Comparison of ENCODE assay signal across 16 mouse cellular contexts in genomic region chr4:109401176-109401689, GRCm38 (mm10). TPM values are rescaled to one million over a fixed set of nuclear protein-coding genes. Genes with fewer than 3 reads are reported as not detected.
A peak's percentile ranks its signal among the peaks of the same experiment; 100 is the strongest.
DNase-seq lines count a peak whose midpoint lies in the region; ATAC-seq and TF ChIP-seq lines count a peak whose summit lies in the region.
"Had no signal": no experiment of that assay in that cellular context is flagged by ENCODE, and none has a peak within 500 bp of the region (broad histone marks: within the 10 kb centered on the region; RNA-seq: fewer than 3 reads in every experiment).

No protein-coding gene starts in this region.

- H3K4me1 ChIP-seq in forebrain, postnatal 0 days (ENCODE audit: insufficient read depth) = 0 out of 2 replicates have a peak, but pooled peaks cover 3% of the 10 kb centered on the region
- peaks cover 12% of the 10 kb centered on the region for H3K4me1 ChIP-seq in forebrain, embryonic 10.5 days
- peaks cover 0 to 13% of the 10 kb centered on the region in 2 experiments; a peak in 2 of 4 replicates for H3K4me1 ChIP-seq in CH12.LX (ENCODE audit: control insufficient read depth in 1 of 2, insufficient read depth in 2 of 2)

- TF ChIP-seq RAD21 in CH12.LX (IDR thresholded peaks at IDR 0.05; ENCODE audit: low read depth, low read length) = no peak

- no peak overlapping the region for H3K4me2 ChIP-seq in forebrain, postnatal 0 days (ENCODE audit: low read depth)
- H3K4me2 ChIP-seq in CH12.LX (ENCODE audit: insufficient read depth, low read depth, poor library complexity, severe bottlenecking) = no peak overlapping the region
- H3K4me2 ChIP-seq: hindbrain, embryonic 12.5 days; lung, embryonic 15.5 days had no signal

- in situ Hi-C loops in CH12.LX (cut with MboI; ENCODE audit: low pct_ligation_motif_present, low pct_unique_long_range_greater_than_20kb, low sequenced_read_pairs) = no loop called here

- 0 out of 2 replicates have a peak, but pooled peaks have one; percentile 27 for TF ChIP-seq CTCF in forebrain, postnatal 0 days (IDR thresholded peaks at IDR 0.05; ENCODE audit: low read depth)
- TF ChIP-seq CTCF in left cerebral cortex, adult 2 months (IDR thresholded peaks at IDR 0.05) = peak; percentile 39
- TF ChIP-seq CTCF in CH12.LX (conservative IDR thresholded peaks at IDR 0.05 in 1 of 2, IDR thresholded peaks at IDR 0.05 in 1 of 2; ENCODE audit: low read depth in 2 of 2, low read length in 2 of 2) = peak; percentile 13 to 29; a peak in 1 of 4 replicates

- no peak overlapping the region for H3K27ac ChIP-seq in forebrain, postnatal 0 days (ENCODE audit: low read depth, low read length)
- no peak overlapping the region for H3K27ac ChIP-seq in forebrain, embryonic 10.5 days
- H3K27ac ChIP-seq in left cerebral cortex, adult 2 months = no peak overlapping the region
- H3K27ac ChIP-seq in CH12.LX (ENCODE audit: insufficient read depth, low read depth) = no peak overlapping the region
- H3K27ac ChIP-seq: embryonic facial prominence, embryonic 10.5 days; hindbrain, embryonic 12.5 days; lung, embryonic 15.5 days had no signal

- ATAC-seq in forebrain, postnatal 0 days = no peak

- H3K36me3 ChIP-seq in forebrain, postnatal 0 days (ENCODE audit: insufficient read depth) = no peaks in the 10 kb centered on the region
- 0 out of 2 replicates have a peak, but pooled peaks cover 3% of the 10 kb centered on the region for H3K36me3 ChIP-seq in forebrain, embryonic 10.5 days (replicated peaks)
- H3K36me3 ChIP-seq in CH12.LX (replicated peaks in 1 of 2; ENCODE audit: control insufficient read depth in 1 of 2, insufficient read depth in 1 of 2, low read length in 1 of 2) = peaks cover 0 to 3% of the 10 kb centered on the region in 2 experiments
- H3K36me3 ChIP-seq: hindbrain, embryonic 12.5 days; lung, embryonic 15.5 days had no signal

- intact Hi-C loops in left cerebral cortex, adult 2 months (cut with DNase I) = no loop called here

- no peak for DNase-seq in forebrain, postnatal 0 days
- no peak for DNase-seq in forebrain, embryonic 10.5 days (ENCODE audit: extremely low spot score, low spot score)
- no peak for DNase-seq in left cerebral cortex, adult 2 months (ENCODE audit: extremely low spot score in 1 of 2, low spot score in 2 of 2)
- DNase-seq in left cerebral cortex, adult 11 months (ENCODE audit: low spot score) = no peak
- DNase-seq in CH12.LX (ENCODE audit: extremely low read depth) = no peak
- DNase-seq in ZHBTc4 (ENCODE audit: low read depth, low spot score) = peak; percentile 25
- no peak for DNase-seq in frontal cortex, postnatal 25 days (ENCODE audit: low spot score in 2 of 2)
- DNase-seq in layer of hippocampus, adult 11-12 months (ENCODE audit: low spot score) = no peak
- DNase-seq: cerebellum, postnatal 25 days; kidney, adult 18-20 months; kidney, postnatal 4 days; right cerebral cortex, postnatal 4 days; thymus, adult 2 months had no signal

- WGBS in forebrain, postnatal 0 days = 78% methylated on average over 5 of the region's 5 CpGs
- 77% methylated on average over 5 of the region's 5 CpGs for WGBS in forebrain, embryonic 10.5 days

- no peak for TF ChIP-seq EP300 in CH12.LX (IDR thresholded peaks at IDR 0.05; ENCODE audit: low read length)

- TF ChIP-seq POLR2A in CH12.LX (IDR thresholded peaks at IDR 0.05; ENCODE audit: low read depth, low read length) = no peak

- H3K4me3 ChIP-seq in forebrain, postnatal 0 days (ENCODE audit: low read depth, low read length) = no peak overlapping the region
- no peak overlapping the region for H3K4me3 ChIP-seq in forebrain, embryonic 10.5 days
- H3K4me3 ChIP-seq in left cerebral cortex, adult 2 months = no peak overlapping the region
- no peak overlapping the region for H3K4me3 ChIP-seq in CH12.LX (replicated peaks in 1 of 3; ENCODE audit: low read depth in 2 of 3, low read length in 2 of 3, poor library complexity in 1 of 3)
- H3K4me3 ChIP-seq: embryonic facial prominence, embryonic 10.5 days; hindbrain, embryonic 12.5 days; lung, embryonic 15.5 days had no signal

- H3K9me3 ChIP-seq in forebrain, postnatal 0 days (ENCODE audit: low read length) = no peaks in the 10 kb centered on the region
- H3K9me3 ChIP-seq in forebrain, embryonic 10.5 days = no peaks in the 10 kb centered on the region
- no peaks in the 10 kb centered on the region for H3K9me3 ChIP-seq in CH12.LX (replicated peaks; ENCODE audit: low read length)
- H3K9me3 ChIP-seq: embryonic facial prominence, embryonic 10.5 days; hindbrain, embryonic 12.5 days; lung, embryonic 15.5 days had no signal

- no peaks in the 10 kb centered on the region for H3K27me3 ChIP-seq in forebrain, postnatal 0 days (ENCODE audit: insufficient read depth, low read length)
- peaks cover 13% of the 10 kb centered on the region for H3K27me3 ChIP-seq in forebrain, embryonic 10.5 days (ENCODE audit: poor library complexity, severe bottlenecking)
- H3K27me3 ChIP-seq in CH12.LX (replicated peaks) = no peaks in the 10 kb centered on the region
- H3K27me3 ChIP-seq: hindbrain, embryonic 12.5 days; lung, embryonic 15.5 days had no signal

- no peaks in the 10 kb centered on the region for H3K79me2 ChIP-seq in CH12.LX (replicated peaks; ENCODE audit: control insufficient read depth, extremely low read depth, insufficient read depth, poor library complexity, severe bottlenecking)

- dilution Hi-C loops in CH12.LX (cut with MboI; ENCODE audit: extremely low pct_ligation_motif_present, extremely low pct_unique_long_range_greater_than_20kb, low sequenced_read_pairs) = no loop called here

- no peak overlapping the region for H3K9ac ChIP-seq in forebrain, postnatal 0 days
- no peak overlapping the region for H3K9ac ChIP-seq in CH12.LX (ENCODE audit: insufficient read depth, low read depth)
- H3K9ac ChIP-seq: hindbrain, embryonic 12.5 days; lung, embryonic 15.5 days had no signal

TF ChIP-seq in CH12.LX, 34 proteins besides CTCF, POLR2A, EP300 and RAD21:
- TF ChIP-seq SIN3A (IDR thresholded peaks at IDR 0.05; ENCODE audit: low read length) (no peak), CHD1 (IDR thresholded peaks at IDR 0.05; ENCODE audit: low read depth, low read length) (no peak), MEF2A (IDR thresholded peaks at IDR 0.05; ENCODE audit: borderline replicate concordance, low read depth, low read length) (no peak), KAT2A (IDR thresholded peaks at IDR 0.05; ENCODE audit: insufficient replicate concordance, low read length) (no peak), GABPA (IDR thresholded peaks at IDR 0.05; ENCODE audit: insufficient replicate concordance, low read depth, low read length) (no peak), JUN (IDR thresholded peaks at IDR 0.05; ENCODE audit: insufficient read depth, low read depth, low read length) (no peak), E2F4 (IDR thresholded peaks at IDR 0.05; ENCODE audit: insufficient replicate concordance, low read depth, low read length) (no peak), ETS1 (conservative IDR thresholded peaks at IDR 0.05; ENCODE audit: low read depth, low read length) (no peak), UBTF (IDR thresholded peaks at IDR 0.05; ENCODE audit: low read depth, low read length) (no peak), MAFK (IDR thresholded peaks at IDR 0.05; ENCODE audit: insufficient replicate concordance, low read length) (no peak), PAX5 (IDR thresholded peaks at IDR 0.05; ENCODE audit: low read length) (no peak), TBP (conservative IDR thresholded peaks at IDR 0.05; ENCODE audit: low read depth, low read length) (no peak), HCFC1 (IDR thresholded peaks at IDR 0.05; ENCODE audit: low read depth, low read length) (no peak), MAZ (IDR thresholded peaks at IDR 0.05; ENCODE audit: low read depth, low read length) (no peak), CHD2 (IDR thresholded peaks at IDR 0.05; ENCODE audit: low read length) (no peak), TCF12 (IDR thresholded peaks at IDR 0.05; ENCODE audit: low read depth, low read length) (no peak), MXI1 (IDR thresholded peaks at IDR 0.05; ENCODE audit: low read depth, low read length) (no peak), ZMIZ1 (IDR thresholded peaks at IDR 0.05; ENCODE audit: low read depth, low read length) (no peak), ELF1 (IDR thresholded peaks at IDR 0.05; ENCODE audit: low read depth, low read length) (no peak), IRF4 (IDR thresholded peaks at IDR 0.05; ENCODE audit: low read depth, low read length) (no peak)

RNA-seq across cellular contexts. Expression of gene Ttc39a, which starts 5.2 kb away (rescaled TPM):
- total RNA-seq in forebrain, postnatal 0 days (2014; rRNA removed) = 1.5 and 4.5 TPM in 2 replicates
- 1.1 and 1.9 TPM in 2 replicates for polyA plus RNA-seq in forebrain, postnatal 0 days (2015; fragmentation: Nextera tagmentation; extraction: Ambion mirVana)
- 4.2 and 4.9 TPM in 2 replicates for polyA plus RNA-seq in forebrain, embryonic 10.5 days (2016; fragmentation: Nextera tagmentation; extraction: Ambion mirVana)
- total RNA-seq in left cerebral cortex, adult 2 months (2021) = 1 to 10 TPM; 2.8 to 3.8 TPM
- 0.29 and 0.30 TPM in 2 replicates for total RNA-seq in CH12.LX (2012; rRNA removed)
- 0.32 and 0.36 TPM in 2 replicates for total RNA-seq in CH12.LX (2014; rRNA removed)
- polyA plus RNA-seq in CH12.LX (2012; ENCODE audit: insufficient read length, low read depth) = 0.64 and 0.90 TPM in 2 replicates
